Mouse (Mus musculus): Measurements from ENCODE around the gene Gpr150. TPM values are rescaled to one million over a fixed set of nuclear protein-coding genes. Genes with fewer than 3 reads are reported as not detected.

The Gpr150 gene
- polyA plus RNA-seq (2017; shearing (Covaris generic)), result not detected

GRCm38 (mm10) chr13:76056896-76057266, at the start of gene Gpr150:
TSS of gene Gpr150 (minus strand) at chr13:76056996.

GRCm38 (mm10) chr13:76098493-76099303, 41.9 kb upstream of the Gpr150 start, which contains the start of the genes Arsk and Ttc37:
TSS of gene Arsk (minus strand) at chr13:76098660.
TSS of gene Ttc37 (plus strand) at chr13:76098734.

GRCm38 (mm10) chr13:76017974-76018843, 38.6 kb downstream of the Gpr150 start, which contains the start of gene Rfesd:
TSS of gene Rfesd (minus strand) at chr13:76018719.

Other genes with a start within 250 kb of the Gpr150 start
- 129 TPM for gene Glrx, start 217.1 kb downstream of the Gpr150 start, polyA plus RNA-seq (2017; shearing (Covaris generic))
- 0.05 TPM for gene Rhobtb3, start 113.1 kb downstream of the Gpr150 start, polyA plus RNA-seq (2017; shearing (Covaris generic))
- not detected for gene Spata9, start 89.8 kb downstream of the Gpr150 start, polyA plus RNA-seq (2017; shearing (Covaris generic))
- 32.9 TPM for gene Rfesd, start 38.3 kb downstream of the Gpr150 start, polyA plus RNA-seq (2017; shearing (Covaris generic))
- 5.5 TPM for gene Arsk, start 41.7 kb upstream of the Gpr150 start, polyA plus RNA-seq (2017; shearing (Covaris generic))
- gene Ttc37, start 41.7 kb upstream of the Gpr150 start, polyA plus RNA-seq (2017; shearing (Covaris generic)), result 18.5 TPM
- not detected for gene Fam81b, start 248.1 kb upstream of the Gpr150 start, polyA plus RNA-seq (2017; shearing (Covaris generic))

Data from CD4-positive, CD25-positive, alpha-beta regulatory T cell (primary cell).